Mouse (Mus musculus) myocyte (in vitro differentiated cells): ENCODE data around the gene Cerkl. TPM values are rescaled to one million over a fixed set of nuclear protein-coding genes. Genes with fewer than 3 reads are reported as not detected.

Experiments used
- H3K27me3 ChIP-seq: one replicate; pipeline ENCODE4 v1.6.1; 2011; ENCODE audit not compliant: control insufficient read depth, insufficient read depth, insufficient read length
- H3K36me3 ChIP-seq: one replicate; pipeline ENCODE4 v1.6.1; 2011; ENCODE audit not compliant: control insufficient read depth, insufficient read depth
- H3K4me2 ChIP-seq: one replicate; pipeline ENCODE4 v1.6.1; 2011; ENCODE audit warnings: low read depth, control low read depth
- H3K4me3 ChIP-seq: one replicate; pipeline ENCODE4 v1.5.1; 2011; ENCODE audit warnings: mild to moderate bottlenecking, control low read depth, moderate library complexity
- H3K79me2 ChIP-seq: one replicate; pipeline ENCODE4 v1.6.1; 2011; ENCODE audit not compliant: control insufficient read depth, insufficient read depth
- H3ac ChIP-seq: one replicate; pipeline ENCODE4 v1.6.1; 2011; ENCODE audit not compliant: control insufficient read depth, insufficient read length
- CEBPB ChIP-seq: IDR thresholded peaks from 2 replicates; pipeline ENCODE4 v1.6.1; 2011; ENCODE audit warnings: mild to moderate bottlenecking, moderate library complexity; ENCODE audit not compliant: poor library complexity, insufficient read depth, severe bottlenecking
- E2F4 ChIP-seq: IDR thresholded peaks from one replicate; pipeline ENCODE4 v1.6.1; 2011; ENCODE audit warnings: mild to moderate bottlenecking, control low read depth, moderate library complexity; ENCODE audit not compliant: insufficient read depth
- MAX ChIP-seq: IDR thresholded peaks from one replicate; pipeline ENCODE4 v1.6.1; 2011; ENCODE audit warnings: low read depth, mild to moderate bottlenecking, control low read depth
- MYOD1 ChIP-seq, 3 experiments: IDR thresholded peaks; one replicate each; pipeline ENCODE4 v1.6.1; 2011; ENCODE audit warnings: control low read depth in 2 of 3, low read depth in 2 of 3, mild to moderate bottlenecking in 2 of 3, moderate library complexity in 1 of 3; ENCODE audit not compliant: insufficient read length in 2 of 3, control insufficient read depth in 1 of 3
- MYOG ChIP-seq, 3 experiments: IDR thresholded peaks; one replicate each; pipeline ENCODE4 v1.6.1; 2011; ENCODE audit warnings: control low read depth in 2 of 3, low read depth in 2 of 3, mild to moderate bottlenecking in 2 of 3; ENCODE audit not compliant: insufficient read length in 2 of 3, control insufficient read depth in 1 of 3, insufficient read depth in 1 of 3
- POLR2A ChIP-seq: IDR thresholded peaks from one replicate; pipeline ENCODE4 v1.6.1; 2011; ENCODE audit warnings: low read depth, mild to moderate bottlenecking, control low read depth, moderate library complexity; ENCODE audit not compliant: insufficient read length
- POLR2AphosphoS2 ChIP-seq: IDR thresholded peaks from one replicate; pipeline ENCODE4 v1.6.1; 2011; ENCODE audit warnings: low read depth, control low read depth; ENCODE audit not compliant: insufficient read length
- REST ChIP-seq: IDR thresholded peaks from one replicate; pipeline ENCODE4 v1.6.1; 2011; ENCODE audit warnings: mild to moderate bottlenecking, control low read depth, moderate library complexity; ENCODE audit not compliant: insufficient read depth, insufficient read length
- SRF ChIP-seq: IDR thresholded peaks from one replicate; pipeline ENCODE4 v1.6.1; 2011; ENCODE audit warnings: low read depth; ENCODE audit not compliant: control insufficient read depth, insufficient read length
- TCF12 ChIP-seq: IDR thresholded peaks from one replicate; pipeline ENCODE4 v1.6.1; 2011; ENCODE audit warnings: mild to moderate bottlenecking, control low read depth; ENCODE audit not compliant: poor library complexity, insufficient read depth, severe bottlenecking
- TCF3 ChIP-seq: IDR thresholded peaks from one replicate; pipeline ENCODE4 v1.6.1; 2011; ENCODE audit warnings: low read depth, control low read depth; ENCODE audit not compliant: insufficient read length
- USF1 ChIP-seq: IDR thresholded peaks from one replicate; pipeline ENCODE4 v1.6.1; 2011; ENCODE audit warnings: low read depth, mild to moderate bottlenecking, control low read depth, moderate library complexity
- polyA plus RNA-seq: library from polyadenylated mRNA; unstranded; fragments of >200 nt; fragmentation: generic; extraction: Trizol; gene quantifications from one replicate; pipeline ENCODE4 v1.2.1, GENCODE M21; 2012; ENCODE audit warnings: missing spikeins

Cerkl gene
- polyA plus RNA-seq, 1 experiment = not detected

GRCm38 (mm10) chr2:79443401-79443800, 13.2 kb downstream of the Cerkl start:
- H3ac ChIP-seq = no peak overlapping the region
- H3K36me3 ChIP-seq = no peaks in the 10 kb centered on the region
- no peaks in the 10 kb centered on the region for H3K27me3 ChIP-seq
- H3K4me2 ChIP-seq = no peak overlapping the region
- H3K4me3 ChIP-seq = no peak overlapping the region
- H3K79me2 ChIP-seq = no peaks in the 10 kb centered on the region
- TF ChIP-seq REST (no peak), SRF (no peak), CEBPB (no peak), TCF12 (no peak), POLR2AphosphoS2 (no peak), E2F4 (no peak), MYOD1 (IDR thresholded peaks at IDR 0.05; ENCODE audit: control insufficient read depth in 1 of 3, insufficient read length in 2 of 3, low read depth in 2 of 3) (no peak), MYOG (IDR thresholded peaks at IDR 0.05; ENCODE audit: control insufficient read depth in 1 of 3, insufficient read depth in 1 of 3, insufficient read length in 2 of 3, low read depth in 2 of 3) (no peak), TCF3 (no peak), USF1 (no peak), POLR2A (no peak), MAX (no peak)

GRCm38 (mm10) chr2:79442906-79443305, 13.7 kb downstream of the Cerkl start:
- no peak overlapping the region for H3ac ChIP-seq
- no peak for TF ChIP-seq USF1
- no peak for TF ChIP-seq E2F4
- TF ChIP-seq MYOG (IDR thresholded peaks at IDR 0.05; ENCODE audit: control insufficient read depth in 1 of 3, insufficient read depth in 1 of 3, insufficient read length in 2 of 3, low read depth in 2 of 3) = no peak
- no peak for TF ChIP-seq POLR2A
- no peak for TF ChIP-seq POLR2AphosphoS2
- no peak for TF ChIP-seq CEBPB
- TF ChIP-seq MAX = no peak
- TF ChIP-seq SRF = no peak
- TF ChIP-seq MYOD1 (IDR thresholded peaks at IDR 0.05; ENCODE audit: control insufficient read depth in 1 of 3, insufficient read length in 2 of 3, low read depth in 2 of 3) = no peak
- no peak for TF ChIP-seq TCF12
- TF ChIP-seq TCF3 = no peak
- no peak for TF ChIP-seq REST
- H3K79me2 ChIP-seq = no peaks in the 10 kb centered on the region
- H3K27me3 ChIP-seq = no peaks in the 10 kb centered on the region
- H3K4me3 ChIP-seq = no peak overlapping the region
- no peaks in the 10 kb centered on the region for H3K36me3 ChIP-seq
- no peak overlapping the region for H3K4me2 ChIP-seq

GRCm38 (mm10) chr2:79442227-79442626, 14.4 kb downstream of the Cerkl start:
- Histone ChIP-seq H3K4me2 (no peak overlapping the region), H3K4me3 (no peak overlapping the region), H3ac (no peak overlapping the region), H3K27me3 (no peaks in the 10 kb centered on the region), H3K36me3 (no peaks in the 10 kb centered on the region), H3K79me2 (no peaks in the 10 kb centered on the region)
- TF ChIP-seq CEBPB = no peak
- TF ChIP-seq POLR2A = no peak
- no peak for TF ChIP-seq E2F4
- TF ChIP-seq TCF12 = no peak
- no peak for TF ChIP-seq MYOD1 (IDR thresholded peaks at IDR 0.05; ENCODE audit: control insufficient read depth in 1 of 3, insufficient read length in 2 of 3, low read depth in 2 of 3)
- no peak for TF ChIP-seq SRF
- no peak for TF ChIP-seq REST
- TF ChIP-seq USF1 = no peak
- TF ChIP-seq TCF3 = no peak
- no peak for TF ChIP-seq MYOG (IDR thresholded peaks at IDR 0.05; ENCODE audit: control insufficient read depth in 1 of 3, insufficient read depth in 1 of 3, insufficient read length in 2 of 3, low read depth in 2 of 3)

- no peak for TF ChIP-seq POLR2AphosphoS2
- no peak for TF ChIP-seq SRF
- no peak for TF ChIP-seq POLR2A
- TF ChIP-seq MAX = no peak
- TF ChIP-seq USF1 = no peak
- TF ChIP-seq MYOD1 (IDR thresholded peaks at IDR 0.05; ENCODE audit: control insufficient read depth in 1 of 3, insufficient read length in 2 of 3, low read depth in 2 of 3) = no peak
- TF ChIP-seq CEBPB = no peak
- TF ChIP-seq TCF12 = no peak
- TF ChIP-seq E2F4 = no peak
- no peak for TF ChIP-seq MYOG (IDR thresholded peaks at IDR 0.05; ENCODE audit: control insufficient read depth in 1 of 3, insufficient read depth in 1 of 3, insufficient read length in 2 of 3, low read depth in 2 of 3)
- TF ChIP-seq TCF3 = no peak
- TF ChIP-seq REST = no peak
- no peak overlapping the region for H3K4me3 ChIP-seq
These were observed 26.5 kb downstream of the Cerkl start for GRCm38 (mm10) chr2:79430061-79430460.

GRCm38 (mm10) chr2:79429650-79430049, 26.9 kb downstream of the Cerkl start:
- H3K79me2 ChIP-seq = no peaks in the 10 kb centered on the region
- H3K4me2 ChIP-seq = no peak overlapping the region
- no peak for TF ChIP-seq MYOD1 (IDR thresholded peaks at IDR 0.05; ENCODE audit: control insufficient read depth in 1 of 3, insufficient read length in 2 of 3, low read depth in 2 of 3)
- TF ChIP-seq CEBPB = peak; percentile 67; the same call in 1 of the 2 replicates

More at GRCm38 (mm10) chr2:79430061-79430460, 26.5 kb downstream of the Cerkl start:
- Histone ChIP-seq H3K79me2 (no peaks in the 10 kb centered on the region), H3ac (no peak overlapping the region), H3K4me2 (no peak overlapping the region), H3K27me3 (peaks cover 5% of the 10 kb centered on the region), H3K36me3 (no peaks in the 10 kb centered on the region)

More at GRCm38 (mm10) chr2:79429650-79430049, 26.9 kb downstream of the Cerkl start:
- H3K4me3 ChIP-seq = no peak overlapping the region
- H3ac ChIP-seq = no peak overlapping the region
- peaks cover 5% of the 10 kb centered on the region for H3K27me3 ChIP-seq
- no peaks in the 10 kb centered on the region for H3K36me3 ChIP-seq
